Mouse (Mus musculus) olfactory bulb, adult 2 months (tissue): ENCODE measurements around the gene Tvp23b.

Experiments
- CTCF ChIP-seq: fragments of 200-500 bp; IDR thresholded peaks from 2 replicates; pipeline ENCODE4 v1.5.1; 2012; ENCODE audit warnings: low read depth, mild to moderate bottlenecking, low read length, moderate library complexity; ENCODE audit not compliant: insufficient read depth
- POLR2A ChIP-seq: fragments of 200-500 bp; IDR thresholded peaks from 2 replicates; pipeline ENCODE4 v1.6.1; 2012; ENCODE audit warnings: mild to moderate bottlenecking, low read depth, low read length, moderate library complexity; ENCODE audit not compliant: insufficient read depth

DNA sequence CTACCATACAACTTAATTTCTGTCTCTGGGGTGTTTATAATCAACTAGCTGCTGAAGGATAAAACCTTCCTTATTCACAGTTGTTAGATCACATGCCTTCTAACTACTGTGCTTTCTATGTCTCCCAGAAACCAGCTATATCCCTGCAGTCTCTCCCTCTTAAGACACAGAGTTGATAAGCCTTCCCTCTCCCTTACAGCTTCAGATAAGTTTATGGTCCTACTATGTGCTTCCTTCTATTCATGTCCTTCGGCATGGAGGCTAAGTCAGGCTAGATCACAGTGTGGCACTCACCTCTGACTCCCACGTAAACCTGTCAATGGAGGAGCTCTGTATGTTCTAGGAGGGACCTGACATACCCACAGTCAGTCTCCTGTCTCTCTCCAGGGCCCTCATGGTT, 48.9 kb upstream of the Tvp23b start:
- TF ChIP-seq POLR2A = no peak
- TF ChIP-seq CTCF = no peak
